Mouse (Mus musculus) right cerebral cortex, postnatal 25 days (tissue): ENCODE measurements at regions not wholly inside any gene's neighbourhood (a gene's known extent, or its start where the extent isn't known, plus 50 kb on each side); places are given as distances from the start of the nearest gene placed in this dataset.
A peak's percentile ranks its signal among the peaks of the same experiment; 100 is the strongest.
"Not testable (repeated sequence)": the region's sequence is repeated elsewhere in the genome, so short reads cannot be mapped to it uniquely, and the experiment has no call there.

ENCODE experiments used
- DNase-seq: peaks from one replicate; pipeline ENCODE4 v3.0.0; 2022

DNA sequence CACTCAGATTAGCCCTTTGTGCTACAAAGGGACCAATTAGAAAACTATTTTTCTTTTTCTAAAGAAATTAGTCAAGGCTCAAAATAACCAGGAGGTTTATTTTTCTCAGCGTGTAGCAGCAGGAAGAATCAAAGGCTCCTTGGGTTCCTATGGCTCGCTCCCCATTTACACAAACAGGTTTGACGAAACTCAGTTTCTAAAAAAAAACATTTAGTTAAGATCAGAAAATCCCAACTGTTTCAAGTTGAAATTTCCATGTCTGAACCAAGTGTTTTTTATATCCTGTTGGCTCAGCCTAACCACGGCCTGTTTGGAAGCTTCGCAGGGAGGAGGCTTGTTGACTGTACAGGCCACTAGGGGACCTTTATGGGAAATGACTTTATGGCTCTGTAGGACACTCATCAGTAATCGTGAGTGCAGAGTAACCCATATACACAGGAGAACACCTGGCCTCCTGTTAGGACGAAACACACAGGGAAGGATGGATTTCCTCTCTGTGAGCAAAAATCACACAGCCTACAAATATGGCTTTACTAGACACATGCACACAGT lies 215.6 kb upstream of the Sesn3 start:
- peak; percentile 20 for DNase-seq

DNA sequence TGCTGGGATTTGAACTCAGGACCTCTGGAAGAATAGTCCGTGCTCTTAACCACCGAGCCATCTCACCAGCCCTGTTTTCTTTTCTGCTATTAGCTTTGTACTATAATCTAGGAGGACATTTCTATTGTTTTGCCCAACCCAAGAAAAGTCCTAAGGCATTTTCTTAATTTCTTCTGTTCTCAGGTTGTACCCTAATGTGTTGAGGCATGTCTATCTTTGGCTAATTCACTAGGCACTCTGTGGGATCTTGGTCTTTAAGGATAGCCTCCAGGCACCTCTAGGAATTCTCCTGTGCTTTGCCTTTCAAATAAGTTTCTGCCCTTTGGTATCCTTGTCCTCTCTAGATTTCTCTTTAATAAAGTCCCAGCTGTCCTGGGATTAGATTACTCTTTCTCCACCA lies 214.6 kb upstream of the Sesn3 start:
- no peak for DNase-seq

DNA sequence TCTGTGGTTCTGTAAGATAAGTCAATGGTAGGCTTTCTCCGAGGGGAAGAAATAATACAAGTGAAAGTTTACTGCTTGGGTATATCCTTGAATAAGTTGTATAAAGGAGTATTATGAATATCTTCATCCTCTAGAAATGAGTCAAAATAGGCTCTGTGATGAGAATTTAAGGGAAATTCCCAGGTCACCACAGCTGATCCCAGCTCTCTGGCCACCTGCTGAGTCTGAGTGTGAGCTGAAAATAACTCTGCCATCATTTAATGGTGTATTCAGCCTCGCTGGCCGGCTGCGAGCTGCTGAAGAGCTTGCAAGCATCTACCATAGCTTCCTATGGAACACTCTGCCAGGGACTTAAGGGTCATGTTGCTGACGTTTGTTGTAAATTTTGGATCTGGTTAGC lies 213.5 kb upstream of the Sesn3 start:
- no peak for DNase-seq

DNA sequence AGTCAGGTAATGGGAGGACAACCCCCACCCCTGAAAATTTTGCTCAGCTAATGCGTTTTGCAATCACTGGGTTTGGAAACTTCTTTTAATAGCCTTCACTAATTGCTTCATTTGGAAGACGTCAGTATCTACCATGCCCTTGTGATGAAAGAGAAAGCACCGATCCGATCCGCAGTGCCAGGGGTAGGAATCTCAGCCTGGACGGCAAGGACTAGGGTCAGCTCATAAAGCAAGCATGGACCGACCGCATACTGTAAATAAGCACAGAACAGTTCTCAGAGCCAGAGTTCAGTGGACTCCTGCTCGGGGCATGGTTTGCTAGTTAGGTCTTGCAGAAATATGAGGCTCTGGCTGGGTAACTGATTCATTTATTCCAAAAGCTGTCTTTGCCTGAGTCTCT lies 213.0 kb upstream of the Sesn3 start:
- no peak for DNase-seq

DNA sequence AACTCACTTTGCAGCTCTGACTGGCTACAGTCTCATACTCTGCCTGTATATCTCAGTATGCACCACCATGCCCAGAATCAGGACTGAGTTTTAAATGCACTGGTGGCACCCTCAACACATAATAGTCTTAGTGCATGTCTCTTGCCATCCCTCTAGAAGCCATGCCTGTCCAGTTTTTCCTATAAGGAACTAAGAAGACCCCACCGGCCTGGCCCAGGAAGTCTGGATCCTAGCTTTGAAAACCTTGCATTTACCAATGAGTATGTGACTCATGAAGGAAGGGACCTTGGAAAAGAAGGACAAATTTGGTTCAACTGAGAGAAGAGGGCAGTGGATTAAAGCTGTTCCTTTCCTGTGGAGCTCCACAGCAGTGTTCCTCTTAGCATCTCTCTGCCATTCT lies 212.2 kb upstream of the Sesn3 start:
- DNase-seq: no peak

DNA sequence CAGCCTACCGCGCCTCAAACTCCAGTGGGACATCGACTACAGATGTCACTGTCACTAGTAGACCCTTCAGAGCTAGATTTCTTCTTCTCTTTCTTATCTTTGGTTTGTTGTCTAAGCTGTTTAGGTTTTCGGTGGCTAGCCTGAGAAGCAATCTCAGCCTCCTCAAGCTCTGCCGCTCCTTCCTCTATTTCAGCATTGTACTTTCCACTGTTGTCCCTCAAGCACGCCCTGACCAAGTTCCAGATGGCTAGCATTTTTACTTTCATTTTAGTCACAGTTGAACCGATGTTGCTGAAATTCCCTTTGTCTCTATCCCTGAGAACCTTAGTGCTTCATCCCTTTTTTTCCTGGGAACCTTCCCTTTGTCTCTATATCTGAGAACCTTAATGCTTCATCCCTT lies 208.1 kb upstream of the Sesn3 start:
- DNase-seq: not testable (repeated sequence)

DNA sequence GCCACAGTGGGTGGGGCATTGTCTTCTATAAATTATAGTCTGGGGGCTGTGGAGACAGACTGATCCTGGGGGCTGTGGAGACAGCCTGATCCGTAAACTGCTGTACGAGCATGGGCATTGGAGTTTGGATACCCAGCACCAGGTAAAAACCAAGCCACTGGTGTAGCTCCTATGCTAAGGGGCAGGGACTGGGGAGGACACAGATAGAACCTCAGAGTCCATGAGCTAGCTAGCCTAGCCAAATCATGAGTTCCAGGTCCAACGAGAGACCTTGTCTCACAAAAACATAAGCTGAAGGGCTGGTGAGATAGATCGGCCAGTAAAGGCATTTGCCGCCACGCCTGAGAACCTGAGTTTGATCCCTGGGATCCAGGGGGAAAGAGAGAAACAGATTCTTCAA lies 205.8 kb upstream of the Sesn3 start:
- DNase-seq: peak; percentile 2

DNA sequence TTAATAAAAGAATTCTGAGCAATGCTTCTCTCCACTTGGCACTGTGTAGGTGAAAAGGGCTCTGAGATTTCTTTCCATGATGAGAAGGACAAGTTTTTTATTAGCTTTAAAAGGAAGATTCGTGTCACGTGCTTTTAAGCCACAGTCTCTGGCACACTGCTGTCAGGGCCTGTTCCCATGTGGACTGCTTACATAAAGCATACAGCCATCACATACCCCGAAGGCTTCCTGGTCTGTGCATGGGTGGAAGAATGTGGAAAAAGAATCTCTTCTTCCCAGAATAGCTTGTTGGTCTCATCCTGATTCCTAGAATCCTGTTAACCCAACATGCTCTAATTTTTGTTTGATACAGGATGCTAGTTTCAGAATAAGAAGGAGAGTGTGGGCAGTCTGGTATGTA lies 205.1 kb upstream of the Sesn3 start:
- peak; percentile 2 for DNase-seq

DNA sequence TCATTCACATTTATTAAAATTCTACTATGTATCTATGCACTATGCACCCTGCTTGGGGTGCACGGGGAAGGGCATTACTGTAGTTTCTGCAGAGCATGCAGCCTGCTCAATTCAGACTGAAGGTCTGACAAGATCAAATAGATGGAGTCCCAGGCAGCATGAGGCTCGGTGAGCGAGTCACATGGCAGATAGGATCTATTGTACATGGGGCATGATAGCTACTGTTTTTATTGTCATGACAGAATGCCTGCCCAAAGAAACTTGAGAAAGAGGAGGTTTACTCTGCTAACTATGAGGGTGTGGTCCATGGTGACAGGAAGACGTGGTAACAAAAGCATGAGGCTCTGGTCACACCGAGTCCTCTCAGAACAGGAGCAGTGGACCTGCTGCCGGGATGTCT lies 203.1 kb upstream of the Sesn3 start:
- DNase-seq: no peak

DNA sequence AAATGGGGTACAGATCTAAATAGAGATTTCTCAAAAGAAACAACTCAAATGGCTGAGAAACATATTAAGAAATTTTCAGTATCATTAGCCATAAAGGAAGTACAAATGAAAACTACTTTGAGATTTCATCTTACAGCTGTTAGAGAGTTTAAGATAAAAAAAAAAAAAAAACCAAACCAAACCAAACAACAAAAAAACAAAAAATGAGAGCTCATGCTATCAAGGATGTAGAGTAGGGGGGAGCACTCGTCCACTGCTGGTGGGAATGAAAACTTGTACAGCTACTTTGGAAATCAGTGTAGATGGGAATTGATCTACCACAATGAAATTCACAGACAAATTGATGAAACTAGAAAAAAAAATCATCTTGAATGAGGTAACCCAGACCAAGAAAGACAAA lies 201.9 kb upstream of the Sesn3 start:
- no peak for DNase-seq

DNA sequence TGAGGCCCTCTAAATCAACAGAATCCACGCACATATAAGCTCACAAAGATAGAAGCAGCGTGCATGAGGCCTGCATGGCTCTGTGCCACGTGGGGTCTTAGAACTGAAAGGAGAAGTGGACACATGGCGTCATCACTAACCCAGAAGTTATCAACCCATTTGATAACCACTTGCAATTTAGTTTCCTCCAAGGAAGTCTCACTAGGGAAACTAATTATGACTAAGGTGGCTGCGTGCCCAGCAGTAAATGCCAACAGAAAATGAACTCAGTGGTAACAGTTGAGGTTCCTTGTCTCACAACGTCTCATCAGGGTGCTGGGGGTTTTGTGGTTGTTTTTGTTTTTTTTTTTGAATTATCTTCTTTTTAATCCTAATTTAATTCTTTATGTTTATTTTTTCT lies 200.6 kb upstream of the Sesn3 start:
- DNase-seq: no peak

DNA sequence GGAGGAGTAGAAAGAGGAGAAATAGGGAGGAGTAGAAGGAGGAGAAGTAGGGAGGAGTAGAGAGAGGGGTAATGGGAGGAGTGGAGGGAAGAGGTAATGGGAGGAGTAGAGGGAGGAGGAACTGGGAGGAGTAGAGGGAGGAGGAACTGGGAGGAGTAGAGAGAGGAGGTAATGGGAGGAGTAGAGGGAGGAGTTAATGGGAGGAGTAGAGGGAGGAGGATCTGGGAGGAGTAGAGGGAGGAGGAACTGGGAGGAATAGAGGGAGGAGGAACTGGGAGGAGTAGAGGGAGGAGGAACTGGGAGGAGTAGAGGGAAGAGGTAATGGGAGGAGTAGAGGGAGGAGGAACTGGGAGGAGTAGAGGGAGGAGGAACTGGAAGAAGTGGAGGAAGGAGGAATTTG lies 200.0 kb upstream of the Sesn3 start:
- not testable (repeated sequence) for DNase-seq

DNA sequence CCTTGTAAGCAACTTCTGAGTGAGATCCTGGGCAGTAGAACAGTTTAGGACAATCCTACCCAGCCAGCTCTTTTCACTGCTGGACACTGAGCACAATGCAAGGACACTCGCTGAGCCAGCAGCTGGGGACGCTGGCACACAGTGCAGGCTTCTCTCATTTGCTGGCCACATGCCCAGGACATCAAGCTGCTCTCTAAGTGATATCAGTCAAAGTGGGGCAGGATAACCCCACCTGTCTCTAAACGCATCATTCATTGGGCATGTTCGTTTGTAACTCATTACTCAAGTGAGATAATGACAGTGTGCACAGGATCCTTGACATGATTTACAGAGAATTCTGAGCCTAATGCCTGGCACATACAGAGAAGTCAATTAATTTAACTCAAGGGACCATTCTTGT lies 199.4 kb upstream of the Sesn3 start:
- DNase-seq: no peak

DNA sequence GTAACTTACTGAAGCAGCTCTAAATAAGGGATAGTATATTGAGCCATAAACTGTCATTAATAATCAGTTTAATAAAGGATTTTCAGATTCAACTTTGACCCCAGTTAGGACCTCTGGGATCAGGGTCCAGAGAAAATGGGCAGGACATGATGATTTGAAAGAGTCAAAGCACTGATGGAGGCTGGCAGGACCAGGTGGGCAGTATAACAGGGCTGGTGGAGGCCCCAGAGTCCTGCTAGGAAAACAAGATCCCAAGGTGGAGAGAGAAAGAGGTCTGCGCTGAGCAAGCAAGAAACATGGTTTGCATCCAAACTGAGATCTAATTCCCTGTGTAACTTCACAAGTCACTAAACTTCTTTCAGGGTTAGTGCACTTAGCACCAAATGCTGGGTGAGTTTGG lies 199.0 kb upstream of the Sesn3 start:
- DNase-seq: no peak

DNA sequence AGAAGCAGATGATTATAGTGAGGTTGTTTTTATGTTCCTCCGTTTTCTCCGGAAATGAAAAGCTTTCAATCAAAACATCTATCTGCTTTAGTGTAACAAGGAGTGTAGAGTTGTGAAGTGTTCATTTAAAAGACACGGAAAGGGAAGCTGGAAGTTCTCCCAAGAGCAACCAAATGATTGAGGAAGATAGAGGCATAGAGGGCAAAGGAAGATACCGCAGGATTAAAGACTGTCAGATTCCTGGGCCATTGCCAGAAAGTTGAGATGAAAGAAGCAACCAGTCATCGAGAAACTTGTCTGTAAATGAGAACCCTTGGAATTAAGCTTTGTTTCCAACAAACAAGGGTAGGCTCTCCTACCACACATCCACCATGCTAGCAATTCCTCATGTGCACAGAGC lies 198.1 kb upstream of the Sesn3 start:
- DNase-seq: no peak

DNA sequence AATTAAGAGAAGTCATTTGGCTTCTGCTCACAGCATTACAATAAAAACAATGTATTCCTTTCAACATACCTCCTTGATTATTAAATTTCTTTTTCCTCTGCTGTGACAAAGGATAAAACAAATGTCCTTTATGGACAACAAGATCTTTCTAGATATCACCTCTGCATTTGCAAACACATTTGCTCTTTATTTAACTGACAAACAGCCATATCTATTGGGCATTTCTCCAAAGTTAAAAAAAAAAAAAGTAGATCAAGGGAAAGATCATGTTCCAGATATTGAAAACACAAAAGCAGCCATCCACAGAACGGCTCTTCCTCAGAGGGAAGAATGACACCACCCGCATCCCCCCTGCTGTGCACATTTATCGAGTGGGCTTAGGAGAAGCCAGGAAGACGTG lies 193.7 kb upstream of the Sesn3 start:
- DNase-seq: no peak

DNA sequence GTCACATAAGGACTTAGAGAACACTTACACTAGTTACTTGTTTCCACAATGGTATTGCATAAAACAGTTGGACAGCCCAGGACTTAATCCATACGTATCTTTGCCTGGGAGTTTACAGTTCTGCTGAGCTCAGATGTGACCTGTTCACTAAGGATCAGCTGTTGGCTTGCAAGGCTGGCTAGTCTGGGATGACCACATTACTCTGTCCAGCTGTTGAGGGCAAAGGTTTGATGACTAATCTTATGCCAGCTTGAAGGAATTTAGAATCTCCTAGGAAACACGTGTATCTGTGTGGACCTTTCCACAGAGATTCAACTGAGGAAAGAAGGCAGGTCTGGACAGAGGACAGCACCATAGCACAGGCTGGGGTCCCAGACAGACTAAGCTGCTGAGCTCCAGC lies 188.7 kb upstream of the Sesn3 start:
- DNase-seq: no peak

DNA sequence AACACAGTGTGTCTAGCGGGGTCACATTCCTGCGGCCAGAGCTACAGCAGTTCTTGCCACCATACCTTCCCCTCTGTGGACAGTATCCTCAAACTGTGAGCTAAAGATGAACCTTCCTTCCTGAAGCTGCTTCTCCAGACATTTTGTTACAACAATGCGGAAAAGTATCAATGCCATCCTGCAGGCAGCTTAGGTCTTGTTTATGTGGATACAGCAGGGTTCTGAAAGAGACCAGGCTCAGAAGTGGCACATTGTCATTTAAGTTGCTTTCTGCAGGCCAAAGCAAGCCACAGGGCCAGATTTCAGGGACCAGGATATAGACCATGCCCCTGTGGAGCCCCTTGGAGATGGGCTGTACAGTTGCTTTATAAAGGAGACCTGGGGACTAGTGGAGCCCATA lies 188.3 kb upstream of the Sesn3 start:
- DNase-seq: no peak

DNA sequence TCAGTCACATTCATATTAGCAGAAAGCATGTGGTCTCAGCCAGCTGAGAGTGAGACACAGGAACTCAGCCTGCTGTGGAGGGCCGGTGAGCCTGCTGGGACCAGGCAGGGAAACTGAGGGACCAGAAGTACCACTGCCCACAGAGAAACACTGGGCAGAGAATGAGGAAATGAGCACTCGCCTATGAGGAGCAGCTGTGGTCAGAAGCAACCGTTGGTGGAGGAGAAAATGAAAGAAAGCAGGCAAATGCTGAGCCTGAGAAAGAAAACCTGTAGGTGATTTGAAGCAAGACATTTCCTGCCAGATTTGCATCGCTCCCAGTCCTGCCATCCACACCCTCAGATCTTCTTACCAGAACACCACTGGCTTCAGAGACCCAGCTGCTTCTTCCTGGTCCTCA lies 187.0 kb upstream of the Sesn3 start:
- DNase-seq: no peak

DNA sequence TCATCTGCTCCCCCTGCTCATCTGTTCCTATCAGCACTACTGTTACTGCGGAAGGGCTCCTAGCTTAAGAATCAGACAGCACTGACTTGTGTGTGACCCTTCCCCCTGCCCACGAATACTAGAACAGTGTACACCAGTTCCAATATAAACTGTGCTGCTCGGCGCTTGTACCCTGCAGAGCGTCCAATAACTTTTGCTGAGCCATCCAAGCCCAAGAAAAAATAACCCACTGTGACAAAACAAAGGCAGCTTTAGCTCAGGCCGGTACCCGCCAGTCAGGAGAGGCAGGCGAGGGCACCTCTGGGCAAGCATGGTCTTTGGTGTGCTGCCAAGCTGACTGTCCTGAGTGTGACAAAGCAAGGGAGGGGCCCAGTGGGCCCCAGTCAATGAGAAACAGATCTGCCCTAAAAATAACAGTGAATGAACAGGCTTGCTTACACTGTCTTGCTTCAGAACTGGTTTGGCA lies 185.0 kb upstream of the Sesn3 start:
- DNase-seq: peak; percentile 28

DNA sequence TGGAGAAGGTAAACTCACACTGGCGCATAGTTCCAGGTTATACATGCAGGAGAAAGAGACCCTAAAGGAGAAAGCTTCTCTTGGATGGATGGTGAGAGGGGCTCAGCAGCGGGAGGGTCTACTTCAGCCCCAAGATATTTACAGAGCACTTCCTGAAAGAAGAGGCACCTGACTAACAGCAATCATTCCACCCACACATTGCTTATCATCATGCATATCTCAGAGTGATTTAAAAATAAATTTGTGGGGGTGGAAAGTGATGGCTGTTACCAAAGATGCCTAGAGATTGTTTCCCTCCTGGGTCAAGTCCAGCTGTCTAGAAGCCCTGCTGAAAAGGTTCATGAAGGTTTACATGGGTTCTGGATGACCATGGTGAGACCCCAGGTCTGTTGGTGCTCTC lies 184.4 kb upstream of the Sesn3 start:
- DNase-seq: no peak

DNA sequence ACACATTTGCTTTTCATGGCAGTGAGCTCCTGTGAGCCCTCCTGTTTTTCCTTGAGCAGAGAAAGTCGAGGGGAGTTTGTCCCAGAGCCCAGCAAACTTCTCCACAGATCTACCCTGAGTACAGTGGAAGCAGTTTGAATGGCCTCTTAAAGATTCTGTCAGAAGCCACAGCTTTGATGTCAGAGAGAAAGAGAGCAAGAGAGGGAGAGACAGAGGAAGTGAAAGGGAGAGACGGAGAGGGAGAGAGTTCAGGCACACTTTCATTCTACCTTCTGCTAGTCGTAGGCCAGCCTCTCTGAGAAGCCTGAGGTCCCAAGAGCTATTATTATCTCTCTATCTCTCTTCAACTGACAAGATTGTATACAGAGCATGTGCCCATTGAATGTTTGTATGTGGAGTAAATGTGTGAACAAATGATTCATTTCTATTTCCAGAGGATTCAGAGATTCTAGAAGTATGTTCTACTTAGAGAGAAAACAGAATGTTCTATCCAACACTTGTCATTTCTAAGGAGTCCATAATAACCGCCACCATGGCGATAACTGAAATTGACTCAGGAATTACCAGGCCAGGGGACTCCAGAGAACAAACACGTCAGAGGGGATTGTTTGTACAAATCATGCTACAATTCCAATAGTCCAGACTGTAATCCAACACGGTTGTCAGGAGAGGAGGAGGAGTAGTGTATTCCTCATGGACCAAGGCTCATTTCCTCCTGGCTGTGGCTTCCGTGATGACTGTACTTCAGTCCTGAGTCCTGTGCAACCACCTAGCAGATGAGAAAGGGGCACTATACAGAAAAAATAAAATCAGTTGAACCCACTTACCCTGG lies 183.6 kb upstream of the Sesn3 start:
- no peak for DNase-seq

DNA sequence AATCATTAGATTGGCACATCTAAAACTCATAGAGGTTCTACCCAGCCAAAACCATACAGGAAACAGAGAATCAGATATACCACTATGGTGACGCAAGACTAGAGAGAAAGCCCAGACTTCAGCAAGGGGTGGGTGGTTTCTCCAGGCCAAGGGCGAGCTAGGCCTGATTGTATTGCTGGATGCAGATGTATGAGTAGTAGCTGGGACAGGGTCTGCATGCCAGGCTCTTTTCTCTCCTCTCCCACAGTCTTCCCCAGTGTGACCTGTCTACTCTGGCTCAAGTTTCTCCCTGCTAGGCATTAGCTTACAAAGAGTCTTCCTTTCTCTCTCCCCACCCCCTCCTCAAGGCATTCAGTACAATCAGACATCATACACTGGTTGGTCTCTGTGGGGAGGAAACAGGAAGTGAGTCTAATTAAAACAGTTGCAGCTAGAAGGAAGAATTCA lies 181.8 kb upstream of the Sesn3 start:
- no peak for DNase-seq

DNA sequence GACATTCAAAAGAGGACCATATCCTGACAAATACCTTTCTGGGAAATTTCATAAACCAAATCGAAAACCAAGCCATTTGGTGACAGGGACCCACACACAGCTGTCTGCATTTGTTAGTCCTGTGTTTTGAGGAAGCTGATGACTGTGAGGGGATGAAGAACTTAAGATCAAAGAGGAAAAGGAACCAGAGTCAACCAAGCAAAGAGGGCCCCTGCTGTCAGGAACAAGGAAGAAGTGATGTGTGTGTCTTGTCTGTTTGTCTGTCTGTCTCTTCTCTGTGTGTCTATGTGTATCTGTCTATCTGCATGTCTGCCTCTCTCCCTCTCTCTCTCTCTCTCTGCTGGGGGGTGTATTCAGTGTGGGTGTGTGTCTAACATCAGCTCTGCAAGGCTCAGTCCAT lies 171.3 kb upstream of the Sesn3 start:
- no peak for DNase-seq

DNA sequence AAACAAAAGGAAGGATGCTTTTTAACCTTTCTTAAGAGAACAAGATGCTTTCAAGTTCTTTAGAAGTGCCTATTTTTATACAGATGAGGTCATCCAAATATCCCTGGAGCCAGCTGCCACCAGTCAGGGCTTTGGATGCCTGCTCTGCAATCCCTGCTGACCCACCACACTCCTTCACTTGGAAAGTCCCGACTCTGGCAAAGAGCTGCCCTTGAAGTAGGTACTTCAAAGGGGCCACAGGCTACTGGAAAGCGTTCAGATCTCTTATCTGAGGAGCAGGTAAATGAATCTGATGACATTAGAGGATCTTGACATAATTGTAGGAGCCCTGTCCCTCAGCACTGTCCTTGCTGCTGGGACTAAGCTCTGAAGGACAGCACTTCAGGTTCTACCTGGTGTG lies 169.9 kb upstream of the Sesn3 start:
- no peak for DNase-seq
